Mouse (Mus musculus) right cerebral cortex, postnatal 25 days (tissue): ENCODE measurements around the gene Rap1a.
A peak's percentile ranks its signal among the peaks of the same experiment; 100 is the strongest.

ENCODE experiments used
- DNase-seq: peaks from one replicate; pipeline ENCODE4 v3.0.0; 2022

Gene Rap1a

DNA sequence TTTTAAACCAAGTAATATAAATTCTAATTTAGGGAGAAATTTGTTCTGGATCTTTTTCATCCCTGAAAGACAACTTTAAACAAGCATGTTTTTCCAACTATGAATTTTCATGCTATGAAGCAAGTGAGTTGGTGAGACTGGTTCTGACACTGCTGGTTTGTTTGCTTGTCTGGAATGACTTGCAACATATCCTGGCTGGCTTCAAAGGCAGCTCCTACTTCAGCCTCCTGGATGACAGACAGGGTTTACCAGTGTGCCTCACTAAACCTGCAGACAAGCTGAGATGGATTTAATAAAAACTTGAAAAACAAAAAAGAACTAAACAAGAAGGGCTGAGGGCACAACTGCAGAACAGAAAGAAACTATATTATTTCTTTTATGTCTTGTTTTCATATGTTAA, 43.0 kb downstream of the Rap1a start:
- DNase-seq = no peak

GRCm38 (mm10) chr3:105757323-105758083, 43.6 kb downstream of the Rap1a start:
- DNase-seq = no peak

- no peak for DNase-seq
Observed at GRCm38 (mm10) chr3:105756505-105756904, 44.6 kb downstream of the Rap1a start.

DNA sequence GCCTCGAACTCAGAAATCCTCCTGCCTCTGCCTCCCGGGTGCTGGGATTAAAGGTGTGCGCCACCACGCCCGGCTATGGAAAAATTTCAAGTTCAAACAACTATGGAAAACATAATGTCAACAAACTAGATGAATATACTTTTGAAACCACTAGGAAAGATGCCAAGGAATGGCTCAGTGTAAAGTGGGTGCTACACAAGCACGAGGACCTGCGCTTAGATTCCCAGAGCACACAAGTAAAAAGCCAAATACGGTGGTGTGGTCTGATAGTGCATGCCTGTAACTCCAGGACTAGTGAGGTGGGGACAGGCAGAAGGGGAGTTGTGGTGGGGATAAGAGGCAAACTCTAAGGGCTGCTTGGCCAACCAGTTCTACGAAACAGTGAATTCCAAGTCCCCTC, 46.0 kb downstream of the Rap1a start:
- DNase-seq = no peak

DNA sequence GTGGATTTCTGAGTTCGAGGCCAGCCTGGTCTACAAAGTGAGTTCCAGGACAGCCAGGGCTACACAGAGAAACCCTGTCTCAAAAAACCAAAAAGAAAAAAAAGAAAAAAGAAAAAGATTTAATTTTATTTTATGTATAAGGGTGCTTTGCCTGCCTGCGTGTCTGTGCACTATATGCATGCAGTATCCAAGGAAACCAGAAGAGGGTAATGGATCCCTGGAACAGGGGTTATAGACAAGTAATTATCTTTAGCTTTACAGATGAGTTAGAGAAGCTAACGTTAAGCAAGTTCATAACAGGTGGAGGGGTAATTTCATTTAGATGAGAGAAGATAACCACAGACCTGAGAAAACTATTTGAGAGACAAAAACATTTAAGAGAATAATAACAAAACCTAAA, 47.0 kb downstream of the Rap1a start:
- DNase-seq = no peak

DNA sequence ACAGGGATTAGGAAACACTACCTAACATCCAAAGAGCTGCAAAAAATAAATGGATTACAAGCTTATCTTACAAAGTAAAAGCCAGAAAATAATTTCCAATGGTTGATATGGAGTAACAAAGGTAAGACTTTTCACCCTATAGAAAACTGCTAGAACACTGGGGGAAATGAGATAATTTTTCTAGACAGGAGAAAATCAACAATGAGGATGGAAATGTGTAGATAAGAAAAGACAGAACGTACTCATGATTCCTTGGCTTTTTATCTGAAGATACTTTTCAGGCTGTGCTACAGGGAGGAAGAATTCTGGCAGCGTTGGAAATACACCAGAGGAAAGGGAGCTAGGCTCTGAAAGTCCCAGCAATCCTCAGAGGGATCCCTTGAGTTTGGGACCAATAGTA, 50.3 kb downstream of the Rap1a start:
- DNase-seq = no peak

DNA sequence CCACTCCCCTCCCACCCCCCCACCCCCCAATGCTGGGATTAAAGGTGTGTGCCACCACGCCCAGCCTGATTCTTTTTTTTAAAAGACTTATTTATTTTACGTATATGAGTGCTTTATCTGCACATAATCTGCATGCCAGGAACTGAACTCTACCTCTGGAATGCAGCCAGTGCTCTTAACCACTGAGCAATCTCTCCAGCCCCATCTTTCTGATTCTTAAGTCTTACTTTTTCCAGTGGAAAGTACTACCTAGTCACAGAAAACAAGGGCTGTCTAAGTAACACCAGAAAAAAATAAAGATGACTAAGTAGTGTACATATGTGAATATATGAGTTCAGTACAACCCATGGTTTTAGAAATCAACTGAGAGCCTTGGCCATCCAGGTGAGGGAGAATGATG, 54.6 kb downstream of the Rap1a start:
- DNase-seq = no peak

DNA sequence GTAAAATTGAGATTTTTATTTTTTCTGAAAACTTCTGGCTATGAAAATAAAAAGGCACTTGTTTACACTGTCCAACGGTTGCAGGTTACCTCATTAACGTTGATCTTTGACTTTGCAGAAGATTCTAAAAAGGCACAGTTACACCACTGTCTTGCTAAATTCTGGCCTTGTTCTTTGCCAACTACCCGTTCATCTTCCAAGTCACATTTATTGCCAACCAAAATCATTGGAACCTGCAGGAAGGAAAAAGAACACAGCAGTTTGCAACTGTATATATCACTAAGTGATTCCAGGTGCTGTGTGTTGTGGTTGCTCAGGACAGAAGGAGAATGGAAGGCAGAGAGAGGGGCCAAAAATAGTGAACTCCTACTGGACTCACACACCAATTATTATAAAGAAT, 63.5 kb downstream of the Rap1a start:
- DNase-seq = no peak

DNA sequence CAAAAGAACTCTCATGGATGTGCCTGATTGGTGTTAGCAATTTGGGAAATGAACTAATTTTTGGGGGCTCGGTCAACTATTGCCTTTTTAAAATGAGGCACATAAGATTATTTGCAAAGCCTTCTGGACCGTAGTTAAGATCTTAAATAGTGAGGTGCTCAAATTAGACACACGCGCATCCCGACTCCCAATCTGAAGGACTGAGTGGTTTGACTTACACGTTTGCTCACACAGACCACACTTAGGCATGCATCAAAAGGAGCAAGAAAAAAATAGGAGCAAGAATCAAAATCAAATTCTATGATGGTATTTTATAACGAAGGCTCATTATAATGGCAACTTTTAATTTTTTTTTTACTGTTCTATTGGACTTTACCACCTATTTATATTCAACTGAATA, 64.1 kb downstream of the Rap1a start:
- DNase-seq = no peak

GRCm38 (mm10) chr3:105736148-105736547, 65.0 kb downstream of the Rap1a start:
- DNase-seq = no peak

DNA sequence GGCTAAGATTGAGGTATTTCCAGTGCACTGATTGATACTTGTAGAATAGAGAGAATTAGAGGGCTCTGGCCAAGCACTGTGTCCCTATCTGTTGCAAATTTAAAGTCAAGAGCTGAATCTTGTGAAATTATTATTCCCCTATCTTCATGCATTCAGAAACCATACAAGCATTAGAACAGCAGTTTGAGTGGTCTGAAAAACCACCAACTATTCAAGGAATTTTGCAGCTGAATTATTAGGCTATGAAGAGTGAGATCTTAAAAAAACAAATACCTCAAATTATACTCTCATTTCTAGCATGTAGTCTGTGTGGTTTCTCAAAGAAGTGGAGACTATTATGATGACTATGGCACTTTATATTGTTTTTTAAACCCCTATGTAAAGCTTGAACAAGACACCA, 65.9 kb downstream of the Rap1a start:
- DNase-seq = no peak

DNA sequence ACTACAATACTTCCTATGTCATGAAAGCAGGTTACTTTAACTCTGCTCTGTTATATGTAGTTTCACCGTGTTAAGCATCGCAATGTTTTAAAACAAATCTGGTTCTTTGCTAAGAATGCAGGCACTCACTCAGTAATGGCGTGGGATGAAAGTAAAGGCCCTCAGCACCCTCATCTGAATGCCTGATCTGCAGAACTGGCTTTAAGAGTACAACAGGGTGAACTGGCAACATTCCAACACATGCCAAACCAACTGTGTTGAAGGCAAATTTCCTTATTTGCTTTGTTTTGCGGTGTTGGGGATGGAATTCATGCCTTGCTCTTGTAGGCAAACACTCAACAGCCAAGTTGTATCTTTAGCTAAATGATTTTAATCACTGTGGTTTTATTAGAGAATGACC, 67.6 kb downstream of the Rap1a start:
- no peak for DNase-seq

- DNase-seq = no peak
Observed at GRCm38 (mm10) chr3:105732360-105732759, 68.8 kb downstream of the Rap1a start.

DNA sequence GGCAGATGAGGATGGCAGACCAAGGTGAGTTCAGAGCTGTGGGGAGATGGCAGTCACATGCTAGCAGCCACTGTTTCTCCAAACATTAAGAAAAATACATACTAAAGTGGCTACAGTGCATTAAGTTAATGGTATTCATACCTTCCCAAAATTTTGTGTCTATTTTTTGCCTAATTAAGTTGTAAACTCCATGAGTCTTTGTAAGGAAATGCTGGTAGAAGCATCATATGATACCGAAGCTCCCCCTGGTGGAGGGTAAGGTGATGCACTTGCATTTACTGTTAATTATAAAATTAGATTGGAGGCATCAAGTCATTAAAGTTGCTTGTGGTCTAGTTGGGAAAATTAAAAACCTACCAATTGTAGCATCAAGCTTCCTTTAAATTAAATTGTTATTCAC, 75.1 kb downstream of the Rap1a start:
- DNase-seq = no peak

- DNase-seq = no peak
Observed at GRCm38 (mm10) chr3:105722510-105722909, 78.6 kb downstream of the Rap1a start.

- DNase-seq = no peak
Observed at GRCm38 (mm10) chr3:105721681-105722201, 79.4 kb downstream of the Rap1a start.

- DNase-seq = peak; percentile 9
Observed at GRCm38 (mm10) chr3:105720514-105720913, 80.6 kb downstream of the Rap1a start.

DNA sequence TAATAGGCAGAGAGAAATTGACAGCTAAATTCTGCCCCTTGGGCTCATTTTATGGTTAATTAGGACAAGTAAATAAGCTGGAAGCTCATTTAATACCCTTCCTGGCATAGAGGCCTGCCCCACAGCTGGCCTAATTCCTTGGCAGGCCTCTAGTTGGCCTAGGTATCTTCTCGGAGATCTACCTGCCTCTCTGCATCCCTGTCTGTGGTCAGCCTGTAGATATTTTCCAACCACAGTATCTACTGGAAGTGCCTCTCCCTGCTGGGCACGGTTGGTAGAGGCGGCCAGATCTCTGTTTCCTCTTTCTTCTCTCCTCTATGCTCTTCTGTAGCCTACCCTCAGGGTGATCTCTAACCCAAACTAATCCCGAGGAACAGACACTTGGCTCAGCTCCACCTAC, 81.2 kb downstream of the Rap1a start:
- peak; percentile 11 for DNase-seq

GRCm38 (mm10) chr3:105718746-105719145, 82.4 kb downstream of the Rap1a start:
- DNase-seq = peak; percentile 12

DNA sequence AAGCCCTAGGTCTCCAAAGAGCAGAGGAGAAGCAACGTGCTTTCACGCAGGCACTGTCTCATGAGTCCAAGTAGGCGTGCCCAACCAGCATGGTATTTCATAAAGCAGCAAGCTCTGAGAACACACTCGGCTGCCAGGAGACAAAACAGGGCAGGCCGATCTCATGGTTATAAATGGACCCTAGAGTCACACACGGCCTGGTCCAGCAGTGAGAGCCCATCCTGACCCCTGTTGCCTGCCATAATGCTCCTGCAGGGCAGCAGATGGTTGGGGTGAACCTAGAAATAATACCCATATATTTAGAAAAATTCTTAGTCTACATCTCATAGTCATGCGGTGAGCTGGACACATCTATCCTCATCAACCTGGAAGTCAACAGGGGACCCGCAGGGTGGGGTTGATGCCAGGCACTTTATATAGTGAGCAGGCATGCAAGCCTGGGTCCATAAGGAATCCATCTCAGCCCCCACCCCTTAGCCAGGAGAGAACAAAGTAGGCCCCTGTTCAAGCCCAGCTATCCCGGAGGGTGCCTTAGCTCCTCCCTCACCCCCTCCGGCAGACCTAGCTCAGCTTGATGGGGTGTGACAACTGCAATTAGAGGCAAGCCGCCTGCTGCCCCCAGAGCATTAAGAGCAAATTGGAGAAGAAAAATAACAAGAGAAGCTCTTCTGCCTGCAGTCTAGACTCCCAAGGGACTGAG, 83.1 kb downstream of the Rap1a start:
- DNase-seq = peak; percentile 20

DNA sequence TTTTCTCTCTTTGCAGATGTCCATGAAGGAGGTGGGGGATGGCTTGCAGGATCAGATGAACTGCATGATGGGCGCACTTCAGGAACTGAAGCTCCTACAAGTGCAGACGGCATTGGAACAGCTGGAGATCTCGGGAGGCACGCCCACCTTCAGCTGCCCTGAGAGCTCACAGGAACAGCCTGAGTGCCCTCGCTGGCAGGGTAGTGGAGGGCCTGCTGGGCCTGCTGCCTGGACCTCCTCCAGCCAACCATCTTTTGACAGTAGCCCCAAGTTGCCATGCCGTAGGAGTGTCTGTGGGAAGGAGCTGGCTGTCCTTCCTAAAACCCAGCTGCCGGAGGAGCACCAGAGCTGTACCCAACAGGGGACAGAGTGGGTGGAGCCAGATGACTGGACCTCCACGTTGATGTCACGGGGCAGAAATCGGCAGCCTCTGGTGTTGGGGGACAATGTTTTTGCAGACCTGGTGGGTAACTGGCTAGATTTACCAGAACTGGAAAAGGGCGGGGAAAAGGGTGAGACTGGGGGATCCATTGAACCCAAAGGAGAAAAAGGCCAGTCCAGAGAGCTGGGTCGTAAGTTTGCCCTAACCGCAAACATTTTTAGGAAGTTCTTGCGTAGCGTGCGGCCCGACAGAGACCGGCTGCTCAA, 84.7 kb downstream of the Rap1a start:
- DNase-seq = peak; percentile 40

DNA sequence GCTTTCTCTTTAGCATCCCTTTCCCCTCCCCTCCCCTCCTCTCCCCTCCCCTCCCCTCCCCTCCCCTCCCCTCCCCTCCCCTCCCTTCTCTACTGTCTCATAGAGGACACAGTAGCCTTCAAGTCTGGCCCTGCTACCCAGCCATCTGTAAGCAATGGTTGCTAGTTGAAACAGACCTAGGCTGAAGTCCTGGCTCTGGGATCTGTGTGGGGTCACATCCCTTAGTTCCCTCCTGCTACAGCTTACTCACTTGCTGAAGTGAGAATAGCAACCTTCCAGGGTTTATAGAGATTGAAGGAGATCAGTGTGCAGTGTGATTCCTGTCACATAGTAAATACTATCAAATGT, 86.3 kb downstream of the Rap1a start:
- DNase-seq = no peak

GRCm38 (mm10) chr3:105714091-105714819, 86.9 kb downstream of the Rap1a start:
- DNase-seq = no peak
